8 mouse cellular contexts compared by ENCODE assay signal in genomic region chrX:71215113-71215708, GRCm38 (mm10). TPM values are rescaled to one million over a fixed set of nuclear protein-coding genes. Genes with fewer than 3 reads are reported as not detected.
DNase-seq lines count a peak whose midpoint lies in the region; ATAC-seq lines count a peak whose summit lies in the region.

No protein-coding gene starts in this region.

- no peak overlapping the region for H3K27ac ChIP-seq in forebrain, embryonic 16.5 days (ENCODE audit: low read length)
- H3K27ac ChIP-seq in limb, embryonic 11.5 days (replicated peaks; ENCODE audit: low read depth, low read length): no peak overlapping the region
- H3K27ac ChIP-seq in midbrain, embryonic 13.5 days: no peak overlapping the region
- no peak overlapping the region for H3K27ac ChIP-seq in stomach, embryonic 15.5 days

- DNase-seq in cerebellum, adult 8-10 months: peak; percentile 35
- DNase-seq in cerebellum, adult 11-12 months: no peak
- DNase-seq in thymus, postnatal 0 days (ENCODE audit: low spot score): peak; percentile 21
- no peak for DNase-seq in thymus, postnatal 36 days
- peak; percentile 25 for DNase-seq in limb, embryonic 11.5 days (ENCODE audit: low spot score)

- H3K4me3 ChIP-seq in forebrain, embryonic 16.5 days (replicated peaks; ENCODE audit: low read length): peak overlapping the region; percentile 53
- H3K4me3 ChIP-seq in limb, embryonic 11.5 days (ENCODE audit: low read depth, low read length): peak overlapping the region; percentile 41
- H3K4me3 ChIP-seq in midbrain, embryonic 13.5 days (replicated peaks): peak overlapping the region; percentile 51
- peak overlapping the region; percentile 52 for H3K4me3 ChIP-seq in stomach, embryonic 15.5 days (replicated peaks)

- H3K36me3 ChIP-seq in forebrain, embryonic 16.5 days (ENCODE audit: control insufficient read depth, insufficient read depth): no peaks in the 10 kb centered on the region
- H3K36me3 ChIP-seq in limb, embryonic 11.5 days (ENCODE audit: control insufficient read depth, insufficient read depth, low read length): no peaks in the 10 kb centered on the region
- no peaks in the 10 kb centered on the region for H3K36me3 ChIP-seq in midbrain, embryonic 13.5 days
- H3K36me3 ChIP-seq in stomach, embryonic 15.5 days: no peaks in the 10 kb centered on the region

- WGBS in forebrain, embryonic 16.5 days: 16% methylated on average over 27 of the region's 27 CpGs
- 25% methylated on average over 26 of the region's 27 CpGs for WGBS in limb, embryonic 11.5 days
- 25% methylated on average over 27 of the region's 27 CpGs for WGBS in midbrain, embryonic 13.5 days
- WGBS in stomach, embryonic 15.5 days: 24% methylated on average over 27 of the region's 27 CpGs

- no peaks in the 10 kb centered on the region for H3K9me3 ChIP-seq in forebrain, embryonic 16.5 days (ENCODE audit: control insufficient read depth, low read length)
- no peaks in the 10 kb centered on the region for H3K9me3 ChIP-seq in limb, embryonic 11.5 days (ENCODE audit: control insufficient read depth, low read length)
- no peaks in the 10 kb centered on the region for H3K9me3 ChIP-seq in midbrain, embryonic 13.5 days
- H3K9me3 ChIP-seq in stomach, embryonic 15.5 days: no peaks in the 10 kb centered on the region

- H3K27me3 ChIP-seq in forebrain, embryonic 16.5 days (replicated peaks; ENCODE audit: control insufficient read depth, insufficient read depth, low read length): no peaks in the 10 kb centered on the region
- no peaks in the 10 kb centered on the region for H3K27me3 ChIP-seq in limb, embryonic 11.5 days (ENCODE audit: control insufficient read depth, insufficient read depth, low read length)
- H3K27me3 ChIP-seq in midbrain, embryonic 13.5 days: no peaks in the 10 kb centered on the region
- no peaks in the 10 kb centered on the region for H3K27me3 ChIP-seq in stomach, embryonic 15.5 days (replicated peaks)

- peak overlapping the region; percentile 71 for H3K4me2 ChIP-seq in forebrain, embryonic 16.5 days (ENCODE audit: low read length)
- H3K4me2 ChIP-seq in limb, embryonic 11.5 days (ENCODE audit: low read depth, severe bottlenecking): peak overlapping the region; percentile 64
- H3K4me2 ChIP-seq in midbrain, embryonic 13.5 days (replicated peaks): peak overlapping the region; percentile 68
- peak overlapping the region; percentile 67 for H3K4me2 ChIP-seq in stomach, embryonic 15.5 days

- peak; percentile 83 for ATAC-seq in forebrain, embryonic 16.5 days
- ATAC-seq in limb, embryonic 11.5 days (ENCODE audit: insufficient number of reproducible peaks, low FRiP score, low TSS enrichment, low read depth): peak; percentile 83
- ATAC-seq in midbrain, embryonic 13.5 days: peak; percentile 90
- peak; percentile 72 for ATAC-seq in stomach, embryonic 15.5 days (ENCODE audit: insufficient read depth, low FRiP score, low read depth)

- H3K4me1 ChIP-seq in forebrain, embryonic 16.5 days (replicated peaks; ENCODE audit: control insufficient read depth, insufficient read depth, low read length): no peaks in the 10 kb centered on the region
- no peaks in the 10 kb centered on the region for H3K4me1 ChIP-seq in limb, embryonic 11.5 days (ENCODE audit: control insufficient read depth, insufficient read depth, low read length)
- 0 out of 2 replicates have a peak, but pooled peaks cover 3% of the 10 kb centered on the region for H3K4me1 ChIP-seq in midbrain, embryonic 13.5 days (replicated peaks)
- no peaks in the 10 kb centered on the region for H3K4me1 ChIP-seq in stomach, embryonic 15.5 days

- H3K9ac ChIP-seq in forebrain, embryonic 16.5 days (replicated peaks; ENCODE audit: low read depth, low read length): peak overlapping the region; percentile 50
- H3K9ac ChIP-seq in limb, embryonic 11.5 days (ENCODE audit: low read length): peak overlapping the region; percentile 17; the same call in 1 of the 2 replicates
- peak overlapping the region; percentile 57 for H3K9ac ChIP-seq in midbrain, embryonic 13.5 days (replicated peaks)
- no peak overlapping the region for H3K9ac ChIP-seq in stomach, embryonic 15.5 days

RNA-seq across cellular contexts. Expression of gene Mtm1, which starts 4.6 kb away (rescaled TPM):
- 6.8 and 7.7 TPM in 2 replicates for polyA plus RNA-seq in thymus, postnatal 0 days (2015; fragmentation: Nextera tagmentation; extraction: Ambion mirVana)
- 4.4 and 5.5 TPM in 2 replicates for polyA plus RNA-seq in forebrain, embryonic 16.5 days (2015; fragmentation: Nextera tagmentation; extraction: Ambion mirVana)
- 1.7 and 1.9 TPM in 2 replicates for polyA plus RNA-seq in limb, embryonic 11.5 days (2014; fragmentation: Nextera tagmentation; extraction: Ambion mirVana)
- 4.3 and 4.9 TPM in 2 replicates for polyA plus RNA-seq in midbrain, embryonic 13.5 days (2015; fragmentation: Nextera tagmentation; extraction: Ambion mirVana)
- 5.4 and 6.0 TPM in 2 replicates for polyA plus RNA-seq in stomach, embryonic 15.5 days (2015; fragmentation: Nextera tagmentation; extraction: Ambion mirVana)

Comparison
In these comparisons a context has a peak if more than half of its experiments do, and no peak if none do; other contexts are left out.
1. DNase-seq: peak in cerebellum, adult 8-10 months (single experiment), thymus, postnatal 0 days (single experiment) and limb, embryonic 11.5 days (single experiment); none in cerebellum, adult 11-12 months (single experiment) and thymus, postnatal 36 days (0 of 2).
2. Peak in every context shown above with its lines, with median percentiles within 50 percentile points of each other: ATAC-seq, H3K4me2 ChIP-seq and H3K4me3 ChIP-seq.